12 mouse cellular contexts compared by ENCODE assay signal in genomic region chr13:39924366-39924765, GRCm38 (mm10).
"Had no signal": no experiment of that assay in that cellular context is flagged by ENCODE, and none has a peak within 500 bp of the region (broad histone marks: within the 10 kb centered on the region; RNA-seq: fewer than 3 reads in every experiment).

No protein-coding gene starts in this region.

- DNase-seq: left cerebral cortex, postnatal 4 days; liver; liver, embryonic 13.5 days; liver, postnatal 0 days; lung, adult 18-20 months; lung, adult 2 months; lung, embryonic 14.5 days; lung, postnatal 10 days; lung, postnatal 14 days; lung, postnatal 36 days; lung, postnatal 4 days; midbrain, embryonic 14.5 days had no signal
